Mouse (Mus musculus) hindbrain, embryonic 16.5 days (tissue): ENCODE results near the gene 1700028J19Rik. TPM values are rescaled to one million over a fixed set of nuclear protein-coding genes. Genes with fewer than 3 reads are reported as not detected.
A peak's percentile ranks its signal among the peaks of the same experiment; 100 is the strongest.
"Not testable (repeated sequence)": the region's sequence is repeated elsewhere in the genome, so short reads cannot be mapped to it uniquely, and the experiment has no call there.

ENCODE experiments used
- ATAC-seq: fragments of 200-750 bp; cut with Nextera tagmentation; 2 replicates; pipeline ENCODE4 v1.8.0; 2017; ENCODE audit warnings: moderate TSS enrichment, moderate library complexity
- H3K27ac ChIP-seq: fragments of 300-500 bp; sonication (generic); 2 replicates; pipeline ENCODE4 v1.5.1; 2014; ENCODE audit warnings: low read depth, mild to moderate bottlenecking, control low read depth, low read length, moderate library complexity
- H3K27me3 ChIP-seq: fragments of 300-500 bp; sonication (generic); replicated peaks from 2 replicates; pipeline ENCODE4 v1.6.1; 2014; ENCODE audit warnings: low read length; ENCODE audit not compliant: control insufficient read depth, insufficient read depth
- H3K36me3 ChIP-seq: fragments of 300-500 bp; sonication (generic); 2 replicates; pipeline ENCODE4 v1.6.1; 2014; ENCODE audit warnings: mild to moderate bottlenecking, low read length, moderate library complexity, mixed read lengths; ENCODE audit not compliant: control insufficient read depth, insufficient read depth
- H3K4me1 ChIP-seq: fragments of 300-500 bp; sonication (generic); 2 replicates; pipeline ENCODE4 v1.6.1; 2014; ENCODE audit warnings: low read depth, low read length; ENCODE audit not compliant: control insufficient read depth, insufficient read depth
- H3K4me2 ChIP-seq: fragments of 300-500 bp; sonication (generic); 2 replicates; pipeline ENCODE4 v1.6.1; 2014; ENCODE audit warnings: mild to moderate bottlenecking, low read length, control low read depth, moderate library complexity
- H3K4me3 ChIP-seq: fragments of 300-500 bp; sonication (generic); 2 replicates; pipeline ENCODE4 v1.5.1; 2014; ENCODE audit warnings: mild to moderate bottlenecking, low read length, control low read depth, moderate library complexity
- H3K9ac ChIP-seq: fragments of 300-500 bp; sonication (generic); 2 replicates; pipeline ENCODE4 v1.6.1; 2014; ENCODE audit warnings: low read depth, mild to moderate bottlenecking, control low read depth, low read length, moderate library complexity
- H3K9me3 ChIP-seq: fragments of 300-500 bp; sonication (generic); 2 replicates; pipeline ENCODE4 v1.6.1; 2014; ENCODE audit warnings: mild to moderate bottlenecking, low read length, moderate library complexity; ENCODE audit not compliant: control insufficient read depth
- WGBS: fragments of 180-500 bp; shearing (Covaris S2); extraction: QIAGEN DNeasy Blood & Tissue Kit; methylation state at CpG from one replicate; pipeline ENCODE4 v1.1.7; 2014; 5-methylcytosine and 5-hydroxymethylcytosine counted together
- polyA plus RNA-seq: library from polyadenylated mRNA; unstranded; fragments of >200 nt; fragmentation: Nextera tagmentation; extraction: Ambion mirVana; gene quantifications from 2 replicates; pipeline ENCODE4 v1.2.1, GENCODE M21; 2015

1700028J19Rik gene
- polyA plus RNA-seq, 1 experiment from 2014 or later = 1.7 TPM

DNA sequence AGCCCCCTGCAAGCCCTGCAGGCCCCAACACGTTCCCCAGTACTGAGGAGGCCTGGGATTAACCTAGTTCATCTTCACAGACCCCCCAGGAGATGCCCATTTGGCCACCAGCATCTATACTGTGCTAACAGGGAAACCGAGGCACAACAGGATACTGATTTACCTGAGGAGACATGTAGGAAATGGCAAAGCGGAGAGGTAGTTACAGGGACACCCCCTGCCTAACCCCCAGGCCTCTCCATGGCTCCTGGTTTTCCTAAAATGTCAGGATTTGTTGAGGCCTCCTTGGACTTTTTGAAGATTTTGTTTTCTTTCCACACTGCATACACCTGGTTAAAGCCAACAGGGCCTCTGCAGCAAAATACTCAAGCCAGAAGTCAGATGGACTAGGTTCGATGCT, 10.8 kb upstream of the 1700028J19Rik start, which contains the start of gene Acp4:
Gene Acp4 (minus strand): TSS at position 101 of the 400 bp plus-strand sequence.
- Histone ChIP-seq H3K36me3 (peaks cover 12% of the 10 kb centered on the region; the same call in 1 of the 2 replicates), H3K27ac (no peak within 1 kb of the TSS), H3K4me2 (no peak within 1 kb of the TSS), H3K4me3 (no peak within 1 kb of the TSS), H3K27me3 (0 out of 2 replicates have a peak, but pooled peaks cover 2% of the 10 kb centered on the region), H3K9ac (no peak within 1 kb of the TSS), H3K9me3 (no peaks in the 10 kb centered on the region), H3K4me1 (no peaks in the 10 kb centered on the region)
- ATAC-seq = no peak
- 85% methylated on average over 4 of the region's 4 CpGs for WGBS

DNA sequence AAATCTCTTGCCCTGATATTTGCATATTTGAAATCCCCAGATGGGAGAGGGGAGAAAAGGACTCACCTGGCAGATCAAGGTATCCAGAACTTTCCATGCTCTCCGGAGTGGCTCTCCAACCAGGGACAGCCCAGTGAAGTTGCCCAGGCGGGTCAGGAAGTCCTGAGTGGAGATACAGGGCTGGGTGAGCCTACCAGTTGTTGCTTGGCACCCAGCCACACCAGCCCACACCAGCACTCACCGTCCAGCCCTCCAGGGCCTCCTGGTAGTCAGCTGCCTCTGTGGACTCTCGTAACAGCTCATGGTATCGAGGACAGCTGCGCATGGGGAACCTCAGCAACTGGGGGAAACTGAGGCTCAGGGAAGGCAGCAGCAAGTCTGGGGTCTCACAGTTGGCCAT, 8.4 kb upstream of the 1700028J19Rik start:
- no peak overlapping the region for H3K4me3 ChIP-seq
- ATAC-seq = no peak
- H3K27me3 ChIP-seq = no peaks in the 10 kb centered on the region
- H3K36me3 ChIP-seq = peaks cover 20% of the 10 kb centered on the region
- no peak overlapping the region for H3K27ac ChIP-seq
- 87% methylated on average over 6 of the region's 6 CpGs for WGBS
- H3K4me2 ChIP-seq = no peak overlapping the region
- no peak overlapping the region for H3K9ac ChIP-seq
- 0 out of 2 replicates have a peak, but pooled peaks cover under 1% of the 10 kb centered on the region for H3K4me1 ChIP-seq
- H3K9me3 ChIP-seq = no peaks in the 10 kb centered on the region

DNA sequence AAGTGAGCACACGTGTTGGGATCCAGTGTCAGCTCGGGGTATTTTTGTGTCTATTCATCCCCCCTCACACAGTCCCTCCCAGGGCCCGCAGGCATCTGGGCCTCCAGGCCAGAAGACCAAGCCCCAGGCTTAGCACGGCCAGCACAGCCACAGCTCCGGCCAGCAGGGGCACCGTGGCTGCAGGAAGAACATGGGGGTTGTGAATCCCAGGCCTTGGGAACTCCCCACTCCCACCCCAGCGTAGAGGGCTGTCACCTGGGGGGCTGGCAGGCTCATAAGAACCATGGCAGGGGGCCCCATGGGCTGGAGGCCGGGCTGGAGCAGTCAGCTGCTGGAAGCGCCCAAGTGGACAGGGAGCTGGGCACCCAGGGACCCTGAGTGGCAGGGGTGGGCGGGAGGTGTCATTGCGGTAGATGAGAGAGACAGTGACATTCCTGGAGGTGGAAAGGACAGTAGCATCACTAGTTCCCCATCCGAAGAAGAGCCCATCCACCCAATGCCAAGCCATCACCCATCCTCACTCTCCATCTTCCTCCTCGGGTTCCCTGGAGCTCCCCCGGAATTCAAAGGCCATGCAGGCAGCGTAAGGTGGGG, 6.6 kb upstream of the 1700028J19Rik start:
- no peak overlapping the region for H3K4me3 ChIP-seq
- H3K36me3 ChIP-seq = peaks cover 33% of the 10 kb centered on the region
- no peak overlapping the region for H3K27ac ChIP-seq
- H3K4me1 ChIP-seq = peaks cover 11% of the 10 kb centered on the region
- H3K9me3 ChIP-seq = no peaks in the 10 kb centered on the region
- H3K4me2 ChIP-seq = no peak overlapping the region
- peak; percentile 15; the same call in 1 of the 2 replicates for ATAC-seq
- WGBS = 67% methylated on average over 15 of the region's 15 CpGs
- H3K27me3 ChIP-seq = no peaks in the 10 kb centered on the region
- H3K9ac ChIP-seq = no peak overlapping the region

DNA sequence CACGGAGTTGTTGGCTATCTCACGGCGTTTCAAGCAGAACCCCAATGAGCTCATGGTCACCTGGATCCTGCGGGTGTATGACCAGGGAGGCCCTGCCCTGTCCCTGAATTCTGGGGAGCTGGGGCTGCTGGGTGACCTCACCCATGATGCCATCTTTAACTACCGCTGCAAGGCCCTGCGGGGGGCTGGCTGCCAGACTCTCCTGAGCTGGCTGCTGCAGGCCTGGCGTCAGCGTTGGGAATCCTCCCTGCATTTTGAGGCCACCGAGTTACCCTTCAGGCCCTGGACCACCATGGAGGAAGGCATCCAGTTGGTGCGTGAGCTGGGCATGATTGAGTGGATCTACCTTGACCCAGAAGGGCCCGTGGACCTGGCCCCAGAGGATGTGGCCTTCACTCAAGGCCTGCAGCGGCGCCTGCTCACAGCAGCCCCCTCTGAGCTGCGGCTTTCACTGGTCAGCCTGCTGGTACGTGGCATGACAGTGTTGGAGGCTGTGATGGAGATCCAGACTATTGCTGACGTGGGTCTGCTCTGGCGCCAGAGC, 4.3 kb upstream of the 1700028J19Rik start:
- H3K9me3 ChIP-seq, H3K4me3 ChIP-seq, H3K9ac ChIP-seq, H3K4me2 ChIP-seq, H3K27ac ChIP-seq, ATAC-seq, H3K27me3 ChIP-seq: not testable (repeated sequence)
- Histone ChIP-seq H3K36me3 (peaks cover 33% of the 10 kb centered on the region), H3K4me1 (peaks cover 16% of the 10 kb centered on the region)
- WGBS = 94% methylated on average over 17 of the region's 17 CpGs

DNA sequence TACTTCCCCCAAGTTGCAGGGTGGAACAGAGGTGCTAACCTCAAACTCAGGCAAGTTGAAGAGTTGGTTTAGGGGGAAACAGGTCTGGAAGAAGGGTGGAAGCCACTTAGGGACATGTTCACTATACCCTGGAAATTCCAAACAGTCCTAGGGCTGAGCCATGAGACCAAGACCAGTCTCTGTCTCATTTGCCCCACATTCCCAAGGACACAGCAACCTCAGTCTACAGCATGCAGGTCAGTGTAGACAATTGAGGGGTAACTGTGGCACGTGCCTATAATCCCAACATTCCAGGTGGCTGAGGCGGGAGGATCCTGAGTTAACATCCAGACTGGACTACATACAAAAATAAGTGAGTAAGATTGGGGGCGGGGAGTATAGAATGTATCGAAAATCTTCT, 2.8 kb upstream of the 1700028J19Rik start:
- Histone ChIP-seq H3K4me2 (no peak overlapping the region), H3K27ac (no peak overlapping the region), H3K9ac (no peak overlapping the region), H3K36me3 (peaks cover 33% of the 10 kb centered on the region), H3K4me1 (peaks cover 21% of the 10 kb centered on the region), H3K4me3 (no peak overlapping the region), H3K9me3 (no peaks in the 10 kb centered on the region), H3K27me3 (no peaks in the 10 kb centered on the region)
- WGBS = 87% methylated on average over 4 of the region's 4 CpGs
- ATAC-seq = no peak

DNA sequence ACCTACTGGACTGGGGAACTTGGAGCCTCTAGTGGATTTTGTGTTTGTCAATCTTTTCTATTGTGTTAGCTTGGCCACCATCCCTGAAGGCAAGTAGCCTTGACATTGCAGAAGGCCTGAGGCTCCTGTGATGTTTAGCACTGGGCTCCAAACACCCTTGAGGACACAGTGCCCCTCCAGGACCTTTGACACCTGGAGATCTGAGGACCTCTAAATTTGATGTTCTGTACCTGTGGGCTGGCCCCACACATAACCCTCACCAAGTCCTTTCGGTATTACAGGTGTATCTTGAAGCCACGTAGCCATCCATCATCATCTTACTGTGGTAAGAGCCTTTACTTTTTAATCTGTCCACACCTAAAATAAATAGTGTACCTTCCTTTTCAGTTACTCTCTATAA, 1.5 kb upstream of the 1700028J19Rik start:
- peak overlapping the region; percentile 92 for H3K9ac ChIP-seq
- no peaks in the 10 kb centered on the region for H3K9me3 ChIP-seq
- H3K4me1 ChIP-seq = peaks cover 21% of the 10 kb centered on the region
- H3K27ac ChIP-seq = no peak overlapping the region
- H3K27me3 ChIP-seq = no peaks in the 10 kb centered on the region
- ATAC-seq = no peak
- peak overlapping the region; percentile 86 for H3K4me2 ChIP-seq
- peaks cover 23% of the 10 kb centered on the region for H3K36me3 ChIP-seq
- peak overlapping the region; percentile 84 for H3K4me3 ChIP-seq
- WGBS = 96% methylated on average over 2 of the region's 2 CpGs

DNA sequence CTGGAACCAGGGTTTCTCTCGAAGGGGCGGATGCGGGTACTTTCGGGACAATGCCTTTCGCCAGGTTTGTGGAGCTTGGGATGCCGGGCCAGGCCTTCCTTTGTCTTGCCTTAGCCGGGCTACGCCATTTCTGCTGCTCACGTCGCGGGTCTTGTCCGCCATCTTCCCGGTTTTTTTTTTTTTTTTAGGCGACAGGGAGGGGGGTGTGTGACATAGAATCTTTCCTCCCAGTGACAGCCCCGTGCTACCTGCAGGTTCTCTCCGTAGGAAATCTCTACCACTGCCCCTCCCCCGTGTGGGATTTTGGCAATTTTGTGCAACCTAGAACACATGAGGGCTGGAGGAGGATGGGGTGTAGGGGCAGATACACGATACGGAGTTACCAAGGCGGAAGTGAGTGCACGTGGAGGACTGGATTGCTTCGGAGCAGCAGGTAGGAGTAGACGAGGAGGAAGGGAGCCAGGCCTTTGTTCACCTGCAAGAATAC, 532 bp upstream of the 1700028J19Rik start:
- Histone ChIP-seq H3K9me3 (no peaks in the 10 kb centered on the region), H3K4me2 (peak overlapping the region; percentile 86), H3K4me1 (peaks cover 21% of the 10 kb centered on the region), H3K36me3 (peaks cover 18% of the 10 kb centered on the region), H3K27ac (peak overlapping the region; percentile 95), H3K27me3 (no peaks in the 10 kb centered on the region), H3K4me3 (peak overlapping the region; percentile 84), H3K9ac (peak overlapping the region; percentile 92)
- WGBS = under 1% methylated on average over 23 of the region's 23 CpGs
- ATAC-seq = peak; percentile 37

DNA sequence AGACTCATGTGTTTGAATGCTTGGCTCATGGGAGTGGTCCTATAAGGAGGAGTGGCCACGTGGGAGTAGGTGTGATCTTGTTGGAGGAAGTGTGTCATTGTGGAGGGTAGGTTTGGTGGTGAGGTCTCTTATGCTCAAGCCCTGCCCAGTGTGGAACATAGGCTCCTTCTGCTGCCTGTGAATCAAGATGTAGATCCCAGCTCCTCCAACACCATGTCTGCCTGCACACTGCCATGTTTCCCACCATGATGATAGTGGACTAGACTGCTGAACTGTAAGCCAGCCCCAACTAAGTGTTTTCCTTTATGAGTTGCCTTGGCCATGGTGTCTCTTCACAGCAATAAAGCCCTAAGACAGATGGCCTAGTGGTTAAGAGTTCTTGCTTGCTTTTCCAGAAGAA, 2.4 kb downstream of the 1700028J19Rik start:
- Histone ChIP-seq H3K4me3 (no peak overlapping the region), H3K27ac (no peak overlapping the region), H3K36me3 (peaks cover 4% of the 10 kb centered on the region), H3K4me2 (no peak overlapping the region), H3K27me3 (no peaks in the 10 kb centered on the region), H3K9me3 (no peaks in the 10 kb centered on the region), H3K9ac (no peak overlapping the region), H3K4me1 (peaks cover 15% of the 10 kb centered on the region)
- no peak for ATAC-seq
- WGBS = 64% methylated on average over 1 of the region's 1 CpGs

DNA sequence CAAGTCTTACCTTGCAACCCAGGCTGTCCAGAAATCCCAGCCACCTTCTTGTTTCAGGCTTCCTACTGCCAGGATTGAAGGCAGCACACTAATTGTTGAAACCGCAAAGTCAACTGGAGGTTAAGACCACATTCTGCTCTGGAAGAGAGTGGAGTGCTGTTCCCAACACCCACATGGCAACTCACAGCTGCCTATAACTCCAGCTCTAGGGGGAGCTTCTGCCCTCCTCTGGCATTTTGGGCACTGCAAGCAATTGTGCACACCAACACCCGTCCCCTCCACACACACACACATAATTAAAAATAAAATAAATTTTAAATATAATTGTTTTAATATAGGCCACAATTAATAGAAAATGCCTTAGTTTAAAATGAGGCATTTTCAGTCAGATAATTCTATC, 5.3 kb downstream of the 1700028J19Rik start:
- ATAC-seq = no peak
- WGBS = 77% methylated on average over 2 of the region's 2 CpGs

More for the DNA sequence above, 5.3 kb downstream of the 1700028J19Rik start:
- Histone ChIP-seq H3K9me3 (no peaks in the 10 kb centered on the region), H3K27me3 (no peaks in the 10 kb centered on the region), H3K9ac (no peak overlapping the region), H3K4me2 (no peak overlapping the region), H3K4me1 (peaks cover 5% of the 10 kb centered on the region), H3K36me3 (no peaks in the 10 kb centered on the region), H3K27ac (no peak overlapping the region), H3K4me3 (no peak overlapping the region)
